Mouse (Mus musculus) A20 (cell line): ENCODE measurements around the gene Dop1b.
A peak's percentile ranks its signal among the peaks of the same experiment; 100 is the strongest.

Source experiments
- DNase-seq: peaks from one replicate; pipeline ENCODE4 v3.0.0-alpha.2; 2011; ENCODE audit warnings: low read depth, low spot score

Dop1b gene

DNA sequence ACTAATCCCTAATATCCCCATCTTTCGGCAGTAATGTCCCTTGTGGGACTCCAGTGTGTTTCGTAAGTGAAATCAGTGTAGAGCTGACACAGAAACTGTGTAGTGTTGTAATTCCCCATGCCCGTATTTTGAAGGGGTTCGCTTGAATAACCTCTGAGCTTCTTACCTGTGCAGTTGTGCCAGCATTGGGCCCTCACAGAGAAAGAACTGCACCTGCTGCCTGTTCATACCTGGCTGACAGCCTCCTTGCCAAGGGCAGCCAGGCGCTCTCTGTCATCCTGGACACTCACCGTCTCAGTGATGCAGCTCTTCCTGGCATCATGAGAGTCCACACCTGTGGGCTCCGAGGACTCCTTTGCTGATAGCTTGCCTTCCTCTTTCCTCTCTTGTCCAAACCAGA lies 1.3 kb downstream of the Dop1b start:
- DNase-seq: peak; percentile 6

DNA sequence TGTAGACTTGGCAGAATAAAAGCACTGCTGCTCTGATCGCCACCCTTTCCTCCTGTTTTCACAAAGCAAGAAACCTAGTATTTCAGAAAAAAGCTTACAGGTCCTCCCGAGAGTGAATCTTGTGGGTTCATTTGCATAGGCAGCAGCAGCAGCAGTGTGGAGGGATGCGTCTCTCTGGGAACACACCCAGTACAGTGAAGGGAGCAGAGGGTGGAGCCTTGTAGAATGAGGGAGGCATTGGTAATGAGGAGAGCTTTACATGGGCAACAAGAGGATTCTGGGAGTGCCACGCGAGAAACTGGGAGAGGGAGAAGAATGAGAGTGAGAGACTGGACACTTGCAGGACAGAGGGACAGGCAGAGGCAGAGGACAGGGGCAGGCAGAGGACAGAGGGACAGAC lies 2.7 kb downstream of the Dop1b start:
- peak; percentile 30 for DNase-seq

DNA sequence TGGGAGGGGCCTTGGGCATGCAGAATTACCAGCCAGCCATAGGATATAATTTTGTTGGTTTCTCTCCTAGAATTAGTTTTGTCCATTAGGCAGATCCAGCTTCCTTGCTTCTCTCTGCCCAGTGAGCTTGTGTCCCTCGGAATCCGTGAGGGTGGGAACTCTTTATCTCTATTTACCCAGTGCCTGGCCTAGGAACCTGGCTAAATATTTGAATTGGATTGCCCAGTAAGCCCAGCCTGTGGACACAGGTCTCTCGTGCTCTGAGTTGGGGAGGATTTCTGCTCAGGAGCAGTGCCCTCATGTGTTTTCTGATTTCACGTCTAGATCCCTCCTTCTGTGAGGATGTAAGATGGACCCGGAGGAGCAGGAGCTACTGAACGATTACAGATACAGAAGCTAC lies 4.1 kb downstream of the Dop1b start:
- DNase-seq: no peak

DNA sequence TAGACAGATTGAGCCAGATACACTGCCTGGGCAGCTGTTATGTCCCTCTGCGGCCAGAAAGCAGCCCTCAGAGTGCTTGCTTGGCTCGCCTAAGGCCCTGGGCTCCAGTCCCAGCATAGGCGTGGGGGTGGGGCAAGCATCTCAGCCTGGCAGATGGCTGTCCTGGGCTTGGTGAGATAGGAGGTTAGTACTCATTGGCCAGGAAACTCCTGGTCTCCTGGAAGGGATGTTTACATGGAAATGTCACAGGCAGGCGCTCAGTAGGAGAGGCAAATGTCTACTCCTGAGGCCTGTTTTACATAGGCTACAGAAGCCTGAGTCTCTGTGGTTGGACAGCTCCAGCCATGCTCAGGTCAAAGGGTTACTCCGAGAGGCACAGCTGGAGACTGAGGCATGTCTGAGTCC lies 5.6 kb downstream of the Dop1b start:
- DNase-seq: no peak

DNA sequence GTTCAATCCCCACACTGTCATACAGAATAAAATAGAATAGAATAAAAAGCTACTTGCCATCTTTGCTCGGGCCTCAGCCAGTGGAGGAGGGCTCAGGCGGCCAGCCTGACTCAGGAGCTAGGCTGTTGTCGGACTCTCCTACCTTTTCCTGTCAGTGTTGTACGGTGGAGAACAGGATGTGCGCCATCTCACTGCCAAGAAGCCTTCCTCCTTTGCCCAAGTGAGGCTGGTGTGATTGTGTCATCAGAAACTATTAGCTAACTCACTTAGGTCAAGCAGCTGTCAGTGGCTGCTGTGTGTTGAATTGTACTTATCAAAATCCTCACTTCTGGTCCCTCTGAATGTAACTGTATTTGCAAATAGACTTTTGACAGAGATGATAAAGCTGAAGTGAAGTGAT lies 10.1 kb downstream of the Dop1b start:
- no peak for DNase-seq

DNA sequence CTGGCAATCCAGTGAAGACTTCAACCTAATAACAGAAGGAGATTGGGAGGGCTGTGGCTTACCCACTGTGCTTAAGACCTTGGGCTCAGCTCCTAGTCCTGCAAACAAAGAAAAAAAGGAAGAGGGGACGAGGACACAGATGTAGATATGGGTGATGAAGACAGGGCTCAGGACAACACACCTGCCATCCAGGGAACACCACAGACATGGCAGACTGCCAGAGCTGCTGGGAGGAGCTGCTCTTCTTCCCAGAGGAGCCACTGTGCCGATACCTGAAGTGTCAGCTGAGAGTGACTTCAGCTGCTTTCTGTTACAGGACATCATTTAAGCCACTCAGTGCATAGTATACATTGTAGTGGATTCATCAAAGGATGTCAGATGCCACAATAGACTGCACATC lies 10.8 kb downstream of the Dop1b start:
- DNase-seq: no peak

DNA sequence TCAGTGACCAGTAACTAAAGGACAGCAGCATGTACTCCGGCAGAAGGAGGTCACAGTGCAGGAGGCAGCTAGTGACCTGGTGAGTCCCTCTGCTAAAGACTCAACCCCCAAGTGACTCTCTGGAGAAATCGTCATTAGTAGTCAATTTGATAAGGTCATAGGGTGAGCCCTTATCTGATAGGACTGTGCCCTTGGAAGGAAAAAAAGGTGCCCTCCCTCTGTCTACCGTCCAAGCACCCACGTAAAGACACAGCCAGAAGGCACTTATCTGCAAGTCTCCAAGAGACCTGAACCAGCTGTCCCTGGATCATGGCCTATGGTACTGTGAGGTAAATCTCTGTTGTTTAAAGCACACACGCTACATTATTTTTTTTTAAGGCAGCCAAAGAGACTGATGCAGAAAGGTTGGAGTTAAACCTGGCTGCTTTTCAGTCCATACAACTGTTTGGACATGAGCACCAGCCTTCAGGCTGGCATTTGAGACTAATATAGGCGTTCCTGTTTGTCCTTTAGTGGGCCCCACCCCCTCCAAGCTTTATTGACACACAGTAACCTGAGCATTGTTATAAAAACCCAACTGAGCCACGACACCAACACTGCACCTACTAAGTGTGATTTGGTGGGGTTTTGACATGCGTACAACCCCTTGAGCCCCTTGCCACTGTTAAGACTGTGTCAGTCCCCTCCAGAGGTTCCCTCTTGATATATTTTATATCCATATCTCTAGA lies 13.9 kb downstream of the Dop1b start:
- DNase-seq: no peak

DNA sequence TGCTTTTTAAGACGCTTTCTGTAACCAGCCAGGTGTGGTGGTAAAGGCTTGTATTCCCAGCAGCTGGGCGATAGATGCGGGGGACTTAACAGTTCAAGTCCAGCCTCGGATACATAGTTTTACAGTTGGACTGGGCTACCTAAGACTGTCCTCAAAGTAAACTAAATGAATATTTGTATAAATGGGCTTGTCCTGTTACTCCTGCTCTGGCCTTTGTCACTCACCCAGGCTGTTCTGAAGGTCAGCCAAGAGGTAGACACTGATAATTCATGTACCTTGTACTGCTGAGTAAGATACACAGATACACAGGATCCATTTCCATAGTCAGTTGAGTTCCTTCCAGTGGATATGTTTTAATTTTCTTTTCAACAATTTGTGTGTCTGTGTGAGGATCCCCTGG lies 14.5 kb downstream of the Dop1b start:
- DNase-seq: no peak

DNA sequence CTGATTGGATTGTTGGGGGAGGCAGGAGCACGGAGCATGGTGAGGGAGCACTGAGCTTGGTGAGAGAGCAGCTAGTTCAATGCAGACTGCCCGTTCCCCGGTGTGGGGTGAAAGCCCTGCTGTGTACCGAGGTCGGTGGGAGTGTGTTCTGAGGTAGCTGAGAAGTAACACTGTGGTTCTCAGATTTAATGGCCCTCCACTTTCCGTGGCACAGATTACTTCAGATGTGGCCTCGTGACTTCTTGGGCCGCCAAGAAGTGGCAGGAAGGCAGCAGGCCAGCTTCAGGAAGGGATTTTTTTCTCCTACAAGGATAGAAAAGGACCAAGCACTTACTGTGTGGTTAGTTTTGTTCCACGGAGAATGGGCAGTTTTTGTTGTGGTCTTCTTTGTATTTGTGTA lies 17.0 kb downstream of the Dop1b start:
- DNase-seq: no peak

DNA sequence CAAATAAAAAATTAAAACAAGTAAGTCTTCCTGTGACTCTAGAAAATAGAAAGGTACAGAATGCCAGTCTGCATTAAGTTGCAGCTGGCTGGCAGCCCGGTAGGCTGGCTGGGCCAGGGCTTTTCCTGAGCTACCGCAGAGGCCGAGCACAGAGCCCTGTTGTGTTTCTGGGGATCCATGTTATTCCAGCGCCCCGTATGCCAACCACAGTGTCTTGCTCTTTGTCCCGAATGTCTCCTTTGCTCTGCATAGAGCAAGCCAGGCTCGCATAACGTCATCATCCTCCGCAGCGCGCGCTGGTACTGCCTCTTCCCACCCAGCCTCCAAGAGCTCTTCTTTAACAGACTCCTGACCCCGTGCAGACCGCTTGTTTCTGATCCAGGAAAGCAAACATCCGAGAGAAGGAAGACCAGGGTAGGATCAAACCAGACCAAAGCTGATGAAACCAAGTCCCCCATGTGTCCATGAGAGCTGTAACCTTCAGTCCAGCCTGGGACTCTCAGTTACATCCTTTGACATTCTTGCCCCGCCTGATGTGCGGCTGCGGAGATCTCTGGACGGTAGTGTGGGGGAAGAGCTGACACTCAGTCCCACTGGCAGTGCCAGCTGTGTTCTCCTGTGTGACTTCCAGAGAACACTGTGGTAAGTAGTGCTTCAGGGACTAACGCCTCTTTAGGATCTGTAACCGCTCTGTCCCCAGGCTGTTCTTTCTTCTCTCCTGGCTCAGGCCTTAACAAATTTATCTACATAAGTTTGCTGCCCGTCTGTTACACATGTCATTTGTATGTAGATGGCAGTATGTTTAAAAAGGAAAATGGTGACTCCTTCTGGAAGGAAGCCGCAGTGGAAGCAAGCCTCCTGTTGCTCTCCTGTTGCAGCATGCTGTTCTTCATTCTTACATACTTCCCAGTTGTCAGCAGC lies 18.4 kb downstream of the Dop1b start:
- DNase-seq: no peak

DNA sequence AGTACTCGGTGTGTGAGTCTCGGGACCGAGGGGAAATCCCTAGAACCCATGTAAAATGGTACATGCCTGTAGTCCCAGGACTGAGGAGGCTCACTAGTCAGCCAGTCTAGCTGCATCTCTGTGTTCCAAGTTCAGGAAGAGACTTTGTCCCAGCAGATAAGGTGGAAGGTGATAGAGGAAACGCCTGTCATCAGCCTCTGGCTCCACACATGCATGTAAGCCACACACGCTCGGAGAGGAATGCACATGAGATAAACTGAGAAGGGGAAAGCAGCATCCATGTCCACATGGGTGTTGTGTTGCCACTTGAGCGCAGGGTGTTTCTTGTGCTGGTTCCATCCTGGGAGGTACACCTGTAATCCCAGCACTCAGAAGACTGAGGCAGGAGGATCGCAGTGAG lies 19.6 kb downstream of the Dop1b start:
- DNase-seq: no peak

DNA sequence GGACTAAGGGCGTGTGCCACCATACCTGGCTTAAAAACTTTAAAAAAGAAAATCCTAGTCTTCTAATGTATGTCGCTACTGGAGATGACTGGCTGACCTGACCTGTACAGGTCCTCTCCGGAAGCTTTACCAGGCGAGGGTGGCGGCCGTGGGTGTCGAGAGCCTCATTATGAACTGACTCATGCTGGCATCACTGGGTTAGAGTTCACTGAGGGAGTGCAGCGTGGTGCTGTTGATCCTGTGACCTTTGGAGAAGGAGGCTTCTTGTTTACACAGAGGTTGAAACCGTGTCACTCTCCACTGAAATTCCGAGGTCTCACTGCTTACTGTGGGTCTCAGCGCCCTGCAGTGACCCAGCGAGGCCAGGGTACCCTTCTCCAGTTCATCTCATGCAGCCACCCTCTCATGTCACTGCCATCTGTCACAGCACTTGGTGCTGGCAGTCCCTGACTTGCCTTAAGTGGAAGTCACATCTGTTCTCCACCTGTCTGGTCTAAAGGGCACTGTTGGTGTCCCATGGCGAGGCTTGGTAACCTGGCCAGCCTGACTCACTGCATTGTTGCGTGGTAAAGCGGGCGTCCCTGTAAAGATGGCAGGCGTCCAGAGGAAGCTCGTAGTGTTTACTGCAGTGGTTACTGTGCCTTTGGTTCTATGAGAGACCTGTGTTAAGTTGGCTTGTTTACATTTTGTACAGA lies 21.3 kb downstream of the Dop1b start:
- DNase-seq: no peak

DNA sequence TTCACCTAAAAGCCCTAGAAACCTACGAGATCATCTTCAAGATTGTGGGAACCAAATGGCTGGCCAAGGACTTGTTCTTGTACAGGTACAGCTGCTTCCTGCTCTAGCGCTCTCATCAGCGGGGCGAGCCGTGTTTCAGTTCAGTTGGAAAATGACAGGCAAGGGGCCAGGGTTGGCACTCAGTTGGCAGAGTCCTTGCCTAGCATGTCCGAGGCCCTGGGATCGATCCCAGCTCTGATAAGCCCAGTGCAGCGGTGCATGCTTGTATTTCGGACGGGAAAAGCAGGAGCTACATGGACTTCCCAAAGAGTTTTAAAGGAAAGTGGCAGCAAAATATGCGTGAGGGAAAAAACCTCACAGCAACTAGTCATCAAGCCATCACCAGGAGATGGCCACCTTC lies 27.5 kb downstream of the Dop1b start:
- no peak for DNase-seq

DNA sequence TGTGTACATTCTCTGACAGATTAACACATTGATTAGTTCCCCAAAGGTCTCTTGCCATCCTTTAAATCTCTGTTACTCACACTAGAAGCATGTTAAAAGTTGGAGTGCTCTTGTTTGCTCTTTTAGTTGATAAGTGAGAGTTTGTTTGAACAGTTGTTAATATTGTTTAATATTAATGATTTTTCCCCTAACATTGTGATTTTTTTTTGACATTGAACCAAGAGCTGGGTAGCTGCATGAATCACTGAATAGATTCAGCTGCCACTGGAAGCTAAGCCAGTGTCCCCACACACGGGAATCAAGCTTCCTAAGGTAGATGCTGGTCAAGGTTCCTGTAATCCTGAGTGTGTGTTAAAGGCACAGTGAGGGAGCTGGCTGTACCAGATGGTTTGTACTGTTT lies 31.2 kb downstream of the Dop1b start:
- no peak for DNase-seq

DNA sequence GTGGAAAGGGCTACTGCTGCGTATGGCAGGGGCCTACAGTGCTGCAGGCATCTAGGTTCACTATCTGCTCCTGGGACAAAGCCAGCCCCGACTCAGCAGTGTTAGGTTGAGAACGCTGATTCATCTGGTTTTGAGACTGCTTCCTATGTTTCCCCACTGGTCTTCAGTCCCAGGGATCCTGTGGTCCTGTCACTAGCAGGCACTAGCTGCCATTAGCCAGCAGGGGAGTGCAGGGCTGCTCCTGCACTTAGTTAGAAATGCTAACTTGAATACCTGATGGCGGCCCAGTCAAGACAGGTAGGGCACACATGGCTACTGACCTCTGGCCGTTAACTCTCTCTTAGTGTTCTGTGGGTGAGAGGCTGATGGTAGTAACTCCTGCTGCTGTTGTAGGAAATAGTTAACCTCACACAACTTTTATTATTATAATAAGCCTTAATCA lies 32.4 kb downstream of the Dop1b start:
- no peak for DNase-seq

DNA sequence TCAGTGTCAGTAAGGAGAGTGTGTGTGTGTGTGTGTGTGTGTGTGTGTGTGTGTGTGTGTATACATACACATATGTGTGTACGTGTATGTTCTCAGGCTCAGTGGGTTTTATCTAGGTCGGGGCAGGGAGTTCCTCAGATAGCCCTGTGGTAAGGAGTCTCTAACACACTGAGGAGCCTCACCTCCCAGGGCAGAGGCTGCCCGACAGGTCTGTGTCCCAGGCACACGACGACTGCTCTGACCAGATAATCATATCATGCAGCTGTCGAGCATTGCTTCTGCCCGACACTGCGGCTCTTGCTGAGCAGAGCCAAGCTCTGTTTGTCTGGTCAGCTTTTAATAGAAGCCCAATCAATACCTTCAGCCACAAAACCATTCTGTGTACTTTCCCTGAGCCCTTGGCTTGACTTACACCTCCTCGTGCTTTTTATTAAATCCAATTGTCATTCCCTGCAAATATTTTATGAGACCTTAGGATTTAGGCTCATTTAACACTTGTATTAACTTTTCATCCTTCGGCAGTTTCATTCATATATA lies 33.2 kb downstream of the Dop1b start:
- DNase-seq: no peak

DNA sequence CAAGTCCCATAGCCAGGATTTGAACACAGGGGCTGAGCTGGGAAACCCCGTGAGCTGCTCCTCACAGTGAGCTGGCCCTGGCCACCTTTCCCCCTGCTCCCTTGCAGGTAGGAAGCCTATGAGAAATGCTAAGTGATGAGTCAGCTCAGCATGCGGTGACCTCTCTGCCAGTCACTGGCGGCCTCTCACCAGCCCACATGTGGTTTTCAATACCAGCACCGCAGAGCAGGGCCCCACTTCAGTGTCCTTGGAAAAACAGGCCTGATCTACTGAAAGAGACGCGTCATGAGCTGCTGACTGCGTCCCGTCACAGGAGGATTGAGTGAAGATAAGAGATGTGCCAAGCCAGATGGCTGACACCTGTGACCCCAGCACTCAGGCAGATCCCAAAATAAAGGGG lies 34.7 kb downstream of the Dop1b start:
- DNase-seq: no peak

DNA sequence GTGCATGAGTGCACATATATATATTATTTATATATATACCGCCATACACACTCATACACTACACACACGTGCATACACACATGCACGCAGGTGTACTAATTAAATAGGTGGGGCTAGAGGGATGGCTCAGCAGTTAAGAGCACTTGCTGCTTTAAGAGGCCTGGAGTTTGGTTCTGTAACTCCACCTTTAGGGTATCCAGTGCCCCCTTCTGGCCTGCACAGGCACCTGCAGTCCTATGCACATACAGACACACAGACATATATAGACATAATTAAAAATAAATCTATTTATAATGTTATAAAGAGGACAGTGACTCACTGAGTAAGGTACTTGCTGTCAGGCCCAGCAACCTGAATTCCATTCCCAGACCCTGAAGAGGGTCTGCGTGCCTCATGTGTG lies 35.3 kb downstream of the Dop1b start:
- peak; percentile 38 for DNase-seq

DNA sequence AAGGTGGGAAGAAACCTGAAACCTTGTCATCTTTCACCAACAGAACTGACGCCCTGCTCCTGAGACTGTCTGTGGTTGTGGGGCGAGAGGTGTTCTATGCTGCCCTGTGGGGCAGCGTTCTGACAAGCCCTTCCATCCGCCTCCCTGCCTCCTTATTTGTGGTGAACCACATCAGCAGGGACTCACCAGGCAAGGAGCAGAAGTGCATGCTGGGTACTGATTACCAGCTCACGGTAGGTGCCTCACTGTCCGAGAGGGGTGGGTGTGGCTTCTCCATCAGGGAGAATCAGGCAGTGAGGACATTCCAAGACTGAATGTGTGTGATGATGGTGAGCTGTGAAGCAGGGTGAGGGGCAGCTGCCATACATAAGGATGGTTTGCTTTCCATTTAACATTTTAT lies 35.7 kb downstream of the Dop1b start:
- DNase-seq: no peak

DNA sequence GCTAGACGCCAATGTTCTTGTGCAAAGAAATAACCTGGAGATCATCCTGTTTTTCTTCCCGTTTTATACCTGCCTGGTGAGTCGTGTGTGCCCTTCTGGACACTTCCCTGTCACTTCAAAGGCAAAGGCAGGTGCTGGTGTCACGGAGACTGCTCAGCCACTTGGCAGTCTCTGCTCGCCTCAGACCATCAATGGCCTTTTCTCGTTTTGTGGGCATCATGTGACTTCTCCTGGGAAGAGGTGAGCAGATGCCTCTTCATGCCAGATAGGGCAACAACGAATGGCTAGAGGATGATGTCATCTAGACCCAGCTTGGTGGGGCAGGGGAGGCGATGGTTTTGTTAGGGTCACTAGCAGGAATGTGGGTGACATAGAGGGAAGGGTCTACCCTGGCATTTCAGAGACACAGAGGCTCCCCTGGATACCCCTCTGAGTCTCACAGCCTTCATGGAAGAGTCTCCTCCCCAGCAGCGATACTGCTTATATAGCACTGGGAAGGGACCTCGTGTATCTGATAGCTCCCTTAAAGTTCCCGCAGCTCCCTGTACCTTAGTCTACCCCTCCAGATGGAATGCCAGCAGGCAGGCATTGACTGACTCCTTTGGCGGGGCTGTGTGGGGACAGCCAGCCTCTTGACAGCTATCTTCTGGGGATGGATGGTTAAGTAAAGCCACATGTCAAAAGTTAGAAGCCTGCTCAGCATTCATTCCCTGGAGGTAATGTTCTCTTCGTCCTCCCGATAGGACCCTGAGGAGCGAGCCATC lies 37.6 kb downstream of the Dop1b start:
- no peak for DNase-seq

DNA sequence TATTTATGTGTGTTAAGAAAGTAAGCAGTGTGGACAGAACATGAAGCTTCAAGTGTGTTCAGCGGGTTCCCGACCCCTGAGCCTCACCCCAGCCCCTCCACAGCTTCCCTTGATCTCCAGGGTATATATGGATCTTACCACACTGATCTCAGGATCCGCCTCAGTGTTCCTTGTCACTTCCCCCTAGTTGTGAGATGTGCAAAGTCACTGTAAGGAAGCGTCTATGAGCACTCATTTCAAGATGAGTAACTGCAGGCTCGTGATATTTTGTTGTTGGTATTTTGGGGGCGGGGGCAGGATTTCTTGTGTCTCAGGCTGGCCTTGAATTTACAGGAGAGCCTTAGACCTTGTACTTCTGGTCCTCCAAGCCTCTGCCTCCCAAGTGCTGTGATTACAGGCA lies 38.8 kb downstream of the Dop1b start:
- no peak for DNase-seq
